Mouse (Mus musculus): ENCODE data around the gene Rab31. TPM values are rescaled to one million over a fixed set of nuclear protein-coding genes. Genes with fewer than 3 reads are reported as not detected.
A peak's percentile ranks its signal among the peaks of the same experiment; 100 is the strongest.

Rab31 gene
- polyA plus RNA-seq (2015; fragmentation: Nextera tagmentation; extraction: Ambion mirVana) = 73.5 and 83.6 TPM in 2 replicates

DNA sequence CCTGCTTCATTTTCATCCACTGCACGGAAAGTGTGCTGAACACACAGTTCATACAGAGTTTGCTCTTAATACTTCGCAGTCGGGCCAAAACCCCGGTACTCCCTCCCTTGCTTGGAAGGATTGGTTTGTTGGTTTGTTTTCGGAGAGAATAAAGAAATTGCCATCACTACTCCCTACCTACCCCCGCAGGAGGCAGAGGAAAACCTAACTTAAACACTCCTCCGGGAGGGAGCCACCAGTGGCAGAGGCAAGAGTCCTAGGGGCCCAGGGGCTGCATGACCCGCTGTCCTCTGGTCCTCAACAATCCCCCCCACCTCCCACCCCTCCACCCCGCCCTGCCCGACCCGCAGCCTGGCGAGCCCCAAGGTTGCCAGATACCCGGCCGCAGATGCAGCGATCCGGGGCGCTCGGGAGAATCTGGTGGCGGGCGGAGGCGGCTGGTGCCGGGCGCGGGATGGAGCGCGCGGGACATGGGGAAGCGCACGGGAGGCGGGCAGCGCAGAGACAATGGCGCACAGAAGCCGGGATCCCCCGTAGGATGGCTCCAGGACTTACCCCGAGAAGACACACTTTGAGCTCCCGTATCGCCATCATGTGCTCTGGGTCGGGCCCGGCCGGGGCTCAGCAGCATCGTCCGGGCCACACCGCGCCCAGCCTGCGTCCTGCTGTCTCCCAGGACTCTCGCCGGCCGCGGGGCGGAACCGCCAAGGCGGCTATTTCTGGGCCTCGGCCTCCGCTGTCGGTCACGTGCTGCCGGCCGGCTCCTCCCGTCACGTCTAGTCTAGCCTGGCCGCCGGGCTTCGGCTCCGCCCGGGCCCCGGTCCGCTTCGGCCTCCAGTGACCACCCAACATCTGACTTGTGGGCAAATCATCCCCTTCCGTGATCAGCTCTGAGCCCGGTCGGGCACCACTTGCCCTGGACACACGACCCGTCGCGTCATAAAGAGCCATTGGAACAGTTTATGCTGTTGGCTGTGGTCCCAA lies at the start of gene Rab31:
Rab31 (minus strand) TSS at position 802 of the 984 bp plus-strand sequence.
- Histone ChIP-seq H3K27ac (ENCODE audit: low read length) (peak within 1 kb of the TSS; percentile 2; the same call in 1 of the 2 replicates), H3K9ac (replicated peaks; ENCODE audit: low read depth, low read length) (peak within 1 kb of the TSS; percentile 83), H3K4me2 (ENCODE audit: low read length) (peak within 1 kb of the TSS; percentile 85), H3K4me1 (replicated peaks; ENCODE audit: control insufficient read depth, insufficient read depth, low read length) (peaks cover 36% of the 10 kb centered on the region), H3K4me3 (replicated peaks; ENCODE audit: low read length) (peak within 1 kb of the TSS; percentile 65), H3K9me3 (ENCODE audit: control insufficient read depth, low read length) (no peaks in the 10 kb centered on the region), H3K36me3 (ENCODE audit: control insufficient read depth, insufficient read depth) (no peaks in the 10 kb centered on the region), H3K27me3 (replicated peaks; ENCODE audit: control insufficient read depth, insufficient read depth, low read length) (no peaks in the 10 kb centered on the region)
- ATAC-seq = peak; percentile 81
- WGBS = under 1% methylated on average over 75 of the region's 75 CpGs

DNA sequence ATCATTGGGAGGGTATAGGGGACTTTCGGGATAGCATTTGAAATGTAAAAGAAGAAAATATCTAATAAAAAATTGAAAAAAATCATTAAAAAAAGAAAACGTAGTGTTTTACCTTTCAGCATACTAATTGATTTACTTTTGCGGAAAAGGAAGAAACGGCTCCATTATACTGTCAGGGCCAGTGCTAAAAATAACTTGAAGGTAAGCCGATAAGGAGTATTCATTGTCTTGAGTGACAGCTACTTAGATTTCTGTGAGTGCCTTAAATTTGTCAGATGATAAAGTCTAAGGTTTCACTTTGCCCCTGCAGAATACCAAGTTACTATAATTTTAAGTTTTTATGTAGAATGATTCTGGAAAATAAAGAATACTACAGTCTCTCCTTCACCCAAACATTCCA lies 47.6 kb upstream of the Rab31 start:
- WGBS = 79% methylated on average over 5 of the region's 5 CpGs
- peak; percentile 54; the same call in 1 of the 2 replicates for ATAC-seq
- Histone ChIP-seq H3K27ac (ENCODE audit: low read length) (no peak overlapping the region), H3K9ac (replicated peaks; ENCODE audit: low read depth, low read length) (no peak overlapping the region), H3K4me3 (replicated peaks; ENCODE audit: low read length) (no peak overlapping the region), H3K9me3 (ENCODE audit: control insufficient read depth, low read length) (no peaks in the 10 kb centered on the region), H3K36me3 (ENCODE audit: control insufficient read depth, insufficient read depth) (peaks cover 26% of the 10 kb centered on the region), H3K4me2 (ENCODE audit: low read length) (no peak overlapping the region), H3K4me1 (replicated peaks; ENCODE audit: control insufficient read depth, insufficient read depth, low read length) (no peaks in the 10 kb centered on the region), H3K27me3 (replicated peaks; ENCODE audit: control insufficient read depth, insufficient read depth, low read length) (no peaks in the 10 kb centered on the region)

DNA sequence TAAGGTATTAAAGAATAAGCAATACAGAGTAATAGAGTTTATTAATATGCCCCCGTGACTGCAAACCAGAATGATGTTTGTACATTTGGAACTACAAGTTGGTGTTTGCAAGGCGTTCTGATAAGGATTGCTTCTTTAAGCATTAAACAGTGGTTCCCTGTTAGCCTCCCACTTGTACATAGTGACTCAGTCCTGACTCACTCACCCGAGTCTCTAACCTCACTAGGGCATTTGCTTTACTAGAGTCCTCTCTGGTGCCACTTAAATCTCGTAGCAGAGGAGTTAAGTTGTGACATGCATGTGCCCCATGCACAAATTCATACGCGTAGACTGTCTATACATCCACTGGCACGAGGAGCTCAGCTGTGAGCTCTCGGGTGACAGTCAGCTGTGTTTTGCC lies 41.2 kb upstream of the Rab31 start:
- H3K27me3 ChIP-seq (replicated peaks; ENCODE audit: control insufficient read depth, insufficient read depth, low read length) = no peaks in the 10 kb centered on the region
- no peak overlapping the region for H3K27ac ChIP-seq (ENCODE audit: low read length)
- no peaks in the 10 kb centered on the region for H3K4me1 ChIP-seq (replicated peaks; ENCODE audit: control insufficient read depth, insufficient read depth, low read length)
- H3K4me3 ChIP-seq (replicated peaks; ENCODE audit: low read length) = no peak overlapping the region
- peaks cover 37% of the 10 kb centered on the region for H3K36me3 ChIP-seq (ENCODE audit: control insufficient read depth, insufficient read depth)
- ATAC-seq = no peak
- H3K9ac ChIP-seq (replicated peaks; ENCODE audit: low read depth, low read length) = no peak overlapping the region
- WGBS = 94% methylated on average over 8 of the region's 8 CpGs
- H3K9me3 ChIP-seq (ENCODE audit: control insufficient read depth, low read length) = no peaks in the 10 kb centered on the region
- no peak overlapping the region for H3K4me2 ChIP-seq (ENCODE audit: low read length)

DNA sequence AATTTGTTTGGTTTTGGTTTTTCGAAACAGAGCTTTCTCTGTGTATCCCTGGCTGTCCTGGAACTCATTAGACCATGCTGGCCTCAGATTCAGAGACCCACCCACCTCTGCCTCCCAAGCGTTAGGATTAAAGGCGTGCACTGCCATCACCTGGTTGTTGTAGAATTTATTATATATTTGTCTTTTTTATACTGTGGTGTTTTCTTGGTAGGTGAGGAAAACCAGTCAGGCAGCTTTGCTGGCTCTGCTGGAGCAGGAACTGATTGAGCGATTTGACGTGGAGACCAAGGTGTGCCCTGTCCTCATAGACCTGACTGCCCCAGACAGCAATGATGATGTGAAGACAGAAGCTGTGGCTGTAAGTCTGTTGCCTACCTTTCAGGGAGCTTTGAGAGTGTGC lies 38.5 kb upstream of the Rab31 start:
- H3K27me3 ChIP-seq (replicated peaks; ENCODE audit: control insufficient read depth, insufficient read depth, low read length) = no peaks in the 10 kb centered on the region
- peaks cover 21% of the 10 kb centered on the region for H3K36me3 ChIP-seq (ENCODE audit: control insufficient read depth, insufficient read depth)
- WGBS = 87% methylated on average over 5 of the region's 5 CpGs
- H3K4me3 ChIP-seq (replicated peaks; ENCODE audit: low read length) = no peak overlapping the region
- H3K27ac ChIP-seq (ENCODE audit: low read length) = no peak overlapping the region
- H3K9ac ChIP-seq (replicated peaks; ENCODE audit: low read depth, low read length) = no peak overlapping the region
- no peaks in the 10 kb centered on the region for H3K9me3 ChIP-seq (ENCODE audit: control insufficient read depth, low read length)
- H3K4me1 ChIP-seq (replicated peaks; ENCODE audit: control insufficient read depth, insufficient read depth, low read length) = no peaks in the 10 kb centered on the region
- no peak overlapping the region for H3K4me2 ChIP-seq (ENCODE audit: low read length)
- ATAC-seq = no peak

DNA sequence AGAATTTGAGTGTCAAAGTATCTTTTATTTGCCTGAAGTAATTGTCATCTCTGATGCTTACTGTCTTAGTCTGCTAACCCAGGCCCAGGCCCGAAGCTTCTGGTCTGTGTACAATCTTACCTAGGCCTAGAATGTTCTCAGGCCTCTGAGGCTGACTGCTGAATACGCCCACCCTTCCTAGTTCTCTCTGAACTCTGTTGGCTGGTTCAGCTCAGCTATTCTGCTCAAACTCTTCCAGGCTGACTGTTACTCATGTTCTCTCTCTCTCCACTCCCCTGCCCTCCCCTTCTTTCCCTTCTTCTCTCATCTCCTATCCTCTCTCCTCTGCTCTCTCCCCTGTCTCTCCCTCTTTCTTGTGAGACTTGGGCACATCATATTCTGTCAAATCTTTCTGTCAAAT lies 33.9 kb upstream of the Rab31 start:
- H3K36me3 ChIP-seq (ENCODE audit: control insufficient read depth, insufficient read depth) = peaks cover 9% of the 10 kb centered on the region
- H3K9ac ChIP-seq (replicated peaks; ENCODE audit: low read depth, low read length) = no peak overlapping the region
- no peak overlapping the region for H3K27ac ChIP-seq (ENCODE audit: low read length)
- no peak overlapping the region for H3K4me3 ChIP-seq (replicated peaks; ENCODE audit: low read length)
- no peaks in the 10 kb centered on the region for H3K4me1 ChIP-seq (replicated peaks; ENCODE audit: control insufficient read depth, insufficient read depth, low read length)
- no peaks in the 10 kb centered on the region for H3K9me3 ChIP-seq (ENCODE audit: control insufficient read depth, low read length)
- no peaks in the 10 kb centered on the region for H3K27me3 ChIP-seq (replicated peaks; ENCODE audit: control insufficient read depth, insufficient read depth, low read length)
- no peak for ATAC-seq
- H3K4me2 ChIP-seq (ENCODE audit: low read length) = no peak overlapping the region
- 93% methylated on average over 2 of the region's 2 CpGs for WGBS

DNA sequence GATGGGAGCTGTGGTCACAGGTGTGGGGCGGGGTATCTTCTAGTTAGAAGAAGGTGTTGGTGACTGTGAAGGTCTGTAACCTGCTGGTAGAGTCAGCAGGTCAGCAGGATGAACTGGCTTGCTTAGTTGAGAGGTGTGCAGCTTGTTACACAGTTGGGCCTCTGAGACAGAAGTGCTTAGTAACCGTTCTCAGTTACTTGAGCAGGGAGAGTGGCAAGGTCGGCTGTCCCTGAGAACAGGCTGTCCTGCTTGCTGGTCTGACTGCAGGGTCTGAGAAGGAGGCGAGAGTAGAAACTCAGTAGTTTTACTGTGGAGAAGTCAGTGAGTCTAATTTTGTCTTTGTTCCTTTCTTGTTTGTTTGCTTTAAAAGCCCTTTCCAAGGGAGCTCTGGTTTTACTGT lies 33.4 kb upstream of the Rab31 start:
- Histone ChIP-seq H3K4me1 (replicated peaks; ENCODE audit: control insufficient read depth, insufficient read depth, low read length) (no peaks in the 10 kb centered on the region), H3K9me3 (ENCODE audit: control insufficient read depth, low read length) (no peaks in the 10 kb centered on the region), H3K9ac (replicated peaks; ENCODE audit: low read depth, low read length) (no peak overlapping the region), H3K27me3 (replicated peaks; ENCODE audit: control insufficient read depth, insufficient read depth, low read length) (no peaks in the 10 kb centered on the region), H3K36me3 (ENCODE audit: control insufficient read depth, insufficient read depth) (peaks cover 9% of the 10 kb centered on the region), H3K27ac (ENCODE audit: low read length) (no peak overlapping the region), H3K4me3 (replicated peaks; ENCODE audit: low read length) (no peak overlapping the region), H3K4me2 (ENCODE audit: low read length) (no peak overlapping the region)
- 79% methylated on average over 4 of the region's 4 CpGs for WGBS
- ATAC-seq = no peak

DNA sequence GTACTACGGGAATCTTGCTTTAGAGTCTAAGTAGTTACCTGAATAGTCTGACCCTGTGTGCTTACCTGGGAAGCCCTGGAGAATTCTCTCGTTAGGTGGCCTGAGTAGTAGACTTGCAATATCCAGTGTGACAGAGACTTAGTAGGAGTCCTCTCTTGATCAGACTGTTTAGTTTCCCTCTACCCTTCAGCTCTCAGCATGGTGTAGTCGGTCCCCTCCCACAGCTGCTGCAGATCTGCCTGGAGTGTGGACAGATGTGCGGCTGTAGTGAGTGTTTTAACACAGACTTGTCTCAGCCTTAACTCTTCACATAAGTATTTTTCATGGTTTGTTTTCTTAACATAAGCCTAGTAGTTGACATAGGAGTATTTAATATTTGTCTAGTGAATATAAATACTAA lies 29.5 kb upstream of the Rab31 start:
- peaks cover 7% of the 10 kb centered on the region for H3K36me3 ChIP-seq (ENCODE audit: control insufficient read depth, insufficient read depth)
- H3K4me1 ChIP-seq (replicated peaks; ENCODE audit: control insufficient read depth, insufficient read depth, low read length) = no peaks in the 10 kb centered on the region
- no peak overlapping the region for H3K4me3 ChIP-seq (replicated peaks; ENCODE audit: low read length)
- no peak overlapping the region for H3K4me2 ChIP-seq (ENCODE audit: low read length)
- H3K9me3 ChIP-seq (ENCODE audit: control insufficient read depth, low read length) = no peaks in the 10 kb centered on the region
- ATAC-seq = no peak
- no peaks in the 10 kb centered on the region for H3K27me3 ChIP-seq (replicated peaks; ENCODE audit: control insufficient read depth, insufficient read depth, low read length)
- WGBS = 81% methylated on average over 4 of the region's 4 CpGs
- no peak overlapping the region for H3K27ac ChIP-seq (ENCODE audit: low read length)
- no peak overlapping the region for H3K9ac ChIP-seq (replicated peaks; ENCODE audit: low read depth, low read length)

DNA sequence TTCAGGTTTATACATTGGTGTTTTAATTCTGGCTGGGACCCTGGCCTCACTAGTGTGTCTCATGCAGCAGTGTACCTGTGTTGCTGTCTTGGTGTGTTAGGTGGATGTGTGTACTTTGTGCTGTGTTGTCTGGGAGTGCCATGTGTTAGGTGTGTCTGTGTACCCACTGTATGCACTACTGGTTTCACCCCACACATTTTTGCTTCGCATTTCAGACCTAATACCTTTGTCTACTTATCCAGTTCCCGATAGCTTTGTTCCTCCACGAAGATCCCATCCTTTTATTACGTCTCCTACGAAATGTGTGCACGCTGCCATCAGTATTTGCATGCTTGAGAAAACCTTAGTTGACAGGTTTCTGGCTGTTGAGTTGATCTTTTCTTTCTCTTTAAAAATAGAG lies 27.9 kb upstream of the Rab31 start:
- peaks cover 7% of the 10 kb centered on the region for H3K36me3 ChIP-seq (ENCODE audit: control insufficient read depth, insufficient read depth)
- ATAC-seq = no peak
- H3K9ac ChIP-seq (replicated peaks; ENCODE audit: low read depth, low read length) = no peak overlapping the region
- H3K9me3 ChIP-seq (ENCODE audit: control insufficient read depth, low read length) = no peaks in the 10 kb centered on the region
- H3K4me2 ChIP-seq (ENCODE audit: low read length) = no peak overlapping the region
- no peaks in the 10 kb centered on the region for H3K27me3 ChIP-seq (replicated peaks; ENCODE audit: control insufficient read depth, insufficient read depth, low read length)
- H3K27ac ChIP-seq (ENCODE audit: low read length) = no peak overlapping the region
- WGBS = 84% methylated on average over 6 of the region's 6 CpGs
- no peaks in the 10 kb centered on the region for H3K4me1 ChIP-seq (replicated peaks; ENCODE audit: control insufficient read depth, insufficient read depth, low read length)
- H3K4me3 ChIP-seq (replicated peaks; ENCODE audit: low read length) = no peak overlapping the region

DNA sequence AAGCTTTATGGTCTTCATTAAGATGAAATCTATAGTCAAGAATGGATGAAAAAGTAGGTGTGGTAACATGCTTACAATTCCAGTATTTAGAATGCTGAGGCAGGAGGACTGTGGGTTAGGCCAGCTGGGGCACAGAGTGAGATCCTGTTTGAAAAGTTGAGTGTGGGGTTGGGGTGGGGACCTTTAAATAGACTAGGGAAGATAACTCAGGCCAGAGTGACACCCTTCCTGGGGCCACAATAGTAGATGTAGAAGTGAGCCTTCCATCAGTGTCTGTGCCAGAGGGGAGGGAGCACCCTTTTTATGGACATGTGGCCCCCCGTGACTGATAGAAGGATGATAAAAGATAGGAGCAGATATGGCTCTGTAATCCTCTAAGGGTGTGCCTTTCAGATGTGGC lies 26.8 kb upstream of the Rab31 start:
- Histone ChIP-seq H3K27me3 (replicated peaks; ENCODE audit: control insufficient read depth, insufficient read depth, low read length) (no peaks in the 10 kb centered on the region), H3K4me3 (replicated peaks; ENCODE audit: low read length) (no peak overlapping the region), H3K36me3 (ENCODE audit: control insufficient read depth, insufficient read depth) (peaks cover 4% of the 10 kb centered on the region; the same call in 1 of the 2 replicates), H3K9me3 (ENCODE audit: control insufficient read depth, low read length) (no peaks in the 10 kb centered on the region), H3K4me2 (ENCODE audit: low read length) (no peak overlapping the region), H3K4me1 (replicated peaks; ENCODE audit: control insufficient read depth, insufficient read depth, low read length) (no peaks in the 10 kb centered on the region), H3K9ac (replicated peaks; ENCODE audit: low read depth, low read length) (no peak overlapping the region), H3K27ac (ENCODE audit: low read length) (no peak overlapping the region)
- ATAC-seq = no peak
- WGBS = 88% methylated on average over 1 of the region's 1 CpGs
